Mouse (Mus musculus) CD8-positive naive resting alpha-beta T cell, adult 2 months (primary cell): ENCODE results near the gene Naa38.
"Not testable (repeated sequence)": the region's sequence is repeated elsewhere in the genome, so short reads cannot be mapped to it uniquely, and the experiment has no call there.

Experiments
- DNase-seq, 2 experiments: peaks; one replicate each; pipeline ENCODE4 v3.0.0; 2022; ENCODE audit warnings: low read depth in 2 of 2, low spot score in 2 of 2

Naa38 gene

GRCm38 (mm10) chr11:69373223-69373965 is 21.9 kb upstream of the Naa38 start:
- no peak for DNase-seq

- DNase-seq: no peak
Measured at GRCm38 (mm10) chr11:69375646-69376045, 19.6 kb upstream of the Naa38 start.

- no peak for DNase-seq
Measured at GRCm38 (mm10) chr11:69377766-69378165, 17.5 kb upstream of the Naa38 start.

- no peak for DNase-seq
Measured at GRCm38 (mm10) chr11:69379600-69379999, 15.7 kb upstream of the Naa38 start.

DNA sequence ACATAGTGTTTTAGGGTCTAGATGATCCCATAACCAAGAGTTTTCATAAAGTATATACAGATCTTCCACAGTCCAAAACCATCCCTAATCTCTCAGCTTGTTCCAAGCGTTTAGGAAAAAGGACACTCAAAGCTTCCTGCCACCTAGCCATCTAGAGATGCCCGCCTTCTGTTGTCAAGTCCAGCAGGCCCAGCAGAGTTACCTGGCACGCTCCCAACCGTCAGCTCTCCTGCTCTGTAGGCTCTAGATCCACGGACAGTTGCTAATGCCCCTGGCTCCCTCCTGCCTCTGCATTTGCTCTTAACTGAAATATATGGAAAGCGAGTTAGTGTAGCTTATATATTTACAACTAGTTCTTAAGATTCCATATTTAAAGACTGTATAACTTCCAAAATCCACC is 13.9 kb upstream of the Naa38 start:
- no peak for DNase-seq

- no peak for DNase-seq
Measured at GRCm38 (mm10) chr11:69382478-69383105, 12.7 kb upstream of the Naa38 start.

- DNase-seq: no peak
Measured at GRCm38 (mm10) chr11:69384979-69385378, 10.3 kb upstream of the Naa38 start.

DNA sequence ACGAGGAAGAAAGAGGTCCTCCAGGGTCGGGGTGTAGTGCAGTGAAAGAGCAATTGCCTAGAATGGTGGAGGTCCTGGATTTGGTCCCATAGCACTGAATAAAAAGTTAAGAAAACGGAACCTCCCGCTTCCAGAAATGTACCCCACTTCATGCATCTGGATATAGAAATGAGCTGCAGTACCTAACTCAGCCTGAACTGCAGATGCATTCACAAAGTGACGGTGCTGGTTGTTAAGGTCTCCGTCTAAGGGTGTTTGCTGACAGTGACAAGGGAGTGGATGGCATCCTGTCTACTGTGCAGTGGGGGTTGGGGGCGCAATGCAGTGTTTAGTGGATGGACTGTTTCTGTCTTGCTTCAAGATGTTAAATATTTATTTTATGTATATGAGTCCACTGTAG is 8.5 kb upstream of the Naa38 start:
- DNase-seq: no peak

DNA sequence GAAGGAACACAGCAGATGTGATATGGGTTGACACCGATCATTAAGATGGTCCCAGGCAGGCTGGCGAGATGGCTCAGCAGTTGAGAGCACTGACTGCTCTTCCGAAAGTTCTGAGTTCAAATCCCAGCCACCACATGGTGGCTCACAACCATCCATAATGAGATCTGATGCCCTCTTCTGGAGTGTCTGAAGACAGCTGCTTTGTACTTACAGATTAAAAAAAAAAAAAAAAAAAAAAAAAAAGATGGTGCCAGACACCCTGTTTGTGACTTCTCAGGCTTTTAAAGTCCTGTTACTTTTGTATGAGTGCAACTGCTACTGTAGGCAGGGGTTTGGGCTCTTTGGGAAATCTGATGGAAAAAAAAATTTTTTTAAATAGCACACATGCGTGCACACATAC is 6.6 kb upstream of the Naa38 start:
- DNase-seq: no peak

DNA sequence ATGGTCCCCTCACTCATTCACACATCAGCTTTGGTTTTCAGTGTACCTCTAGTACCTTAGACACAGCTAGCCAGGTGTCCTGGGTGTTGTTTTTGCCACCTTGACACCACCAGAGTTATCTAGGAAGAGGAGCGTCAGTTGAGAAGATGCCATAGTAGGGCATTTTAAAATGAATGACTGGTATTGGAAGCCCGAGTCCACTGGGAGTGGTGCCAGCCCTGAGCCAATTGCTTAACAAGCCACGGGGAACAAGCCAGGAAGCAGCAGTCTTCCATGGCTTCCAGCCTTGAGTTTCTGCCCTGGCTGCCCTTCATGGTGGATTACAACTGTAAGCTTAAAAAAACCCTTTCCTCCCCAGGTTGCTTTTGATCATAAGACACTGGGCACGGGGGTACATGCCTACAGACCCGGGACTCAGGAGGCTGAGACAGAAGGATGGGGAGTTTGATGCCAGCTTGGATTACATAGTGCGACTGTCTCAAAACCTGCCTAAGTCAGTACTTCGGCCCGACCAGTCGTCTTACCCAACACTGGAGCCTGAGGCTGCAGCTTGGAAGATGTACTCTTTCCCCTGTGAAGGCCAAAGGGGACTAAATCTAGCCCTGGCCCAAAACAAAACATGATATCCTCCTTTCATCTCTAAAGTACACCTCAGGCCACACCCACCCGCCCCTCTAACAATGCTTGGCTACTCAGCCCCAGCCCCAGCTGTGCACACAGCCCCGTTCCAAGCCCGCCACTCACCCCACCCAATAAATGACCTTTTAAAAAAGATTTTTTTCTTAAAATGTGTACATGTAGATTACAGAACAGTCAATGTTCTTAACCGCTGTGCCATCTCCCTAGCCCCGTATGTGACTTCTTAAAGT is 5.5 kb upstream of the Naa38 start:
- no peak for DNase-seq

DNA sequence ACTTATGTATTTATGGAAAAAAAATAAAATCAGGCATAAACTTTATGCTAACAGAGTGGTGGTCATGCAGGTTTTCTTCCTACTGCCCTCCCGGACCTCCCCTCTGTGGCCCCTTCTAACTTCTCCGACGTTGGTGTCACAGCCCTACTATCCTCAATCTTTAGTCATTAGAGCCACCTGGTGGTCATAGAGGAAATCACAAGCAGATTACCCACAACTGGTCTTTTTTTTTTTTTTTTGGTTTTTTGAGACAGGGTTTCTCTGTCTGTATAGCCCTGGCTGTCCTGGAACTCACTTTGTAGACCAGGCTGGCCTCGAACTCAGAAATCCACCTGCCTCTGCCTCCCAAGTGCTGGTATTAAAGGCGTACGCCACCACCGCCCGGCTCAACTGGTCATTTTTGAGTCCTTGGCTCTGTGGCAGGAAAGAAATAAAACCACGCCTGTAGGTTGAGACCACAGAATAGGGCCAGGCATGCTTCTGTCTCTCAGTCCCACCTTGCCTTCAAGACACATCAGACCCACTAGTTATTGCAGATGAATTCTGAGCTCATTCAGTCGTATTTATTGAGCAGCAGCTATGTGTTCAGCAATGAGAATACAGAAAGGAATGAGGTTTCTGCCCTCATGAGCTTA is 4.8 kb upstream of the Naa38 start:
- peak in 1 of 2 experiments; percentile 77 for DNase-seq

DNA sequence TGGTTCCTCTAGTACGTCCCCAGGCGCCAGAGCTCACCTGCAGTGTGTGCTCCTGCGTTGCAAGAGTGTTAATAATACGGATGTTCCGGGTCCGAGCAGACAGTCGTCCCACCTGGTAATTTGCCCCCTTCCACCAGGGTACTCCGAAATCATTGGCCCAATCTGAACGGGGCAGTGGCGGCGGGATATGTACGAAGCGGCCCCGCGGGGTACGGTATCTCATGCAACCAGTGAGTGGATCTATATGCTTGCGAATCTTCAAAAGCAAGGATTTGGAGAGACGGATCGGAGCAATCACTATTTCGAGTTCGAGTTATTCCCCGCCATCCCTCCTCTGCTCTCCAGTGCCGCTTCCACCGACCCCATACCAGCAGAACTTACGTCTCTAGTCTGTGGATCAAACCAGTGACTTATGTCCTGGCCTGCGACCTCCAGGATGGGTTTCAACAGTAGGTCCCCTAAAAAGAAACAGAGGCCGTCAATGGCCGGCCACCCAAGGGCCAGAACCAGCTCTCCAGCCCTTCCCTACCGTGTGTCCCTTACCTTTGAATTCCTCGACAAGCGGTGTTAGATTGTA is 608 bp upstream of the Naa38 start:
- not testable (repeated sequence) for DNase-seq

- DNase-seq: peak; percentile 95 to 96
Measured at GRCm38 (mm10) chr11:69395634-69396373, 517 bp downstream of the Naa38 start.

DNA sequence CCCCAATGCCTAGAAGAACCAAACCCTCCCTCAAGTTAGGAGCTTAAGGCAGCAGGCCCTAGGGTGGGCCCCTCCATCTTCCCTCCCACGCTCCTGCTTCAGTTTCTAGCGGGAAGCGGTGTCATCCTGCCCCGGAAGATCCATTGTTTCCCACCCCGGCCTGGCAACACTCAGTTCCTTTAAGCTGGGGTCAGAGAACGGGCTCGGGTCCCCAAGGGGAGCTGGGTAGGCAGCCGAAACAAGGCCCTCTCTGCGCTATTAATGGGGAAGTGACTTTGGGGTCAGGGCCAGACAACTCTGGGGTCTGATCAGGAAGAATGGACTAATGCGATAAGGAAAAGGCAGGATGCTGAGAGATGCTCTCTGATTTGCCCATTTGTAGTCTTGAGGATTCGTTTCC is 1.5 kb downstream of the Naa38 start:
- DNase-seq: no peak

DNA sequence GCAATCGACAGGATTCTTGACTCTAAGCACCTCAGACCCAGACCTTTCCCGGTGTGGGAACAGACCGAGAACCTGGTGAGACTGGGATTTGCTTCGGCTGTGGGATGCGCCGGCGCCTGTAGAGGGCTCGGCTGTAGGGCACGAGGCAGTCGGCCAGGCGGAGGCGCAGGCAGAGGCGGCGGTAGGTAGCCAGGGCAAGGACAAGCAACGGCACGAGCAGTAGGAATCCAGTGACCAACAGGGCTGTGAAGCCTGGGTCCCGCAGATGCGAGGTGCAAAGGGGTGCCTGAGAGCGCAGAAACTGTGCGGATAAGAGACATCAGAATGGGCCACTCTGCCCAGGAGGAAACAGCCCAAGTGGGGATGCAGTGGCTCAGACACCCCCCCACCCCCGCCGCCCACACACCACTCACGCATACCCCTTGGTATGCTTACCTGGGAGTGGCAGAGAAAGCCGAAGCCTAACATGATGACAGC is 2.3 kb downstream of the Naa38 start:
- no peak for DNase-seq

- no peak for DNase-seq
Measured at GRCm38 (mm10) chr11:69398059-69398458, 2.8 kb downstream of the Naa38 start, which contains the start of gene Tmem88. TSS of gene Tmem88 (minus strand) at chr11:69398234.

DNA sequence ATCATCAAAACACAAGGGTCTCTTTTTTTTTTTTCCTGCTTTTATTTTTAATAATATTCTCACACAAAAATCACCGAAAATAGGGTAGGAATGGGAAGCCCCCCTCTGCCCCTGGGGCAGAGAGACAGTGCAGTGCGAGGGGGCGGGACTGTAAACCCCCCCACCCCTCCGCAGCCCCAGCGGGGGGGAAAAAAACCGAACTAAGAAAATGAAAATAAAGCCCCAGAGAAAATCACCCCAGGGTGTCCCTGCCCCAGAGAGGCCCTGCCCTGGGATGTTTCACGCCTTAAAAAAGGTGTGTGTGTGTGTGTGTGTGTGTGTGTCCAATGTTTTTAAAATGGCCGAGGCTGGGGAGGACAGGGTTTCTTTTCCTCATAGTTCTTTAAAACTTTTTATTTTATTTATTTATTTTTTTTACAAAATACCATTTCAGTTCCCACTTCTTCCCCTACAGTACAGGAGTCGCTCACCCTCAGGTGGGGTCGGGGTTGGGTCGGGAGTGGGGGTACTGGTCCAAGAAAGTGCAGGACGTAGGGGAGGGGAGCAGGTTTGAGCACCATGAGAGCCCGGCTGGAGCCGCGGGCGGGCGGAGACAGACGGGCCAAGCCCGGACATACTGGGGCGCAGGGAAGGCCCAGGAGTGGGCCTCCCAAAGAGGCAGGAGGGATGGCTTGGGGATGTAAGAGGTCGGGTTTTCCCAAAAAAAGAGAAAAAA is 3.4 kb downstream of the Naa38 start:
- DNase-seq: no peak

DNA sequence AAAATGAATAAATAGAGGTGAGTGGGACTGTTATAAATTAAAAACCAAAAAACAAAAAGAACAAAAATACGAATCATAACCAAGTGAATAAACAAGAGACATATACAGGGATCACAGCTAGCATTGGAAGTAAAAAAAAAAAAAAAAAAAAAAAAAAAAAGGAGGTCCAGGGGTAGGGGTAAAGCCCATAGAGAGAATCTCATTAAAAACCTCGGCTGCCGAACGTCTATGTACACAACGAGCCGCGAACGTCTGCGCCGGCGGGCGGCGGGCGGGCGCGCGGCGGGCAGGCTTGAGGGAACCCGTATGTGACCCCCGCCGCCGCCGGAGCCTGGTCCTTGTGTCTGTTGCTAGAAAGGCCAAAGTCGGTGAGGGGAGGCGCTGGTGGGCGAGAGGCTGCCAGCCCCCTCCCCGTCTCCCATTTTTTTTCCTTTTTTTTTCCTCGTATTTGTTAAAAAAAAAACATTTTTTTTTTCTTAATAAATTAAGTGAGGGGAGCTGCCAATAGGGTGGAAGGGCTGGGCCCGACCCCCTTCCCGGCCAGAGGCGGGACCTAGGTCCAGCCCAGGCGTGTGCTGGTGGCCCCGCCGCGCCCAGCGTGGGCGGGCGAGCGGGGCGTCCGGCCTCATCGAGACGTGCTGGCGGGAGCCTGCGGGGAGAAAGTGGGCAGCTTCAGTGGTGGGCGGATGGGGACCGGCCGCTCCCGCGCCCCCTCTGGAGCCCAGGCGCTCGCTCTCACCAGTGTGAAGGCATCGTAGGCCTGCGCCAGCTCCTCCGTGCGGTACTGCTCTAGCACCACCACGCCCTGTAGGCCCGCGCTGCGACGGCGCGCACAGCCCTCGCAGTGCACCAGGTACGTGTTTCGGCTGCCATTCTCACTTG is 4.2 kb downstream of the Naa38 start:
- no peak for DNase-seq
